ENCODE assay signal across 15 mouse cellular contexts in the genomic region with DNA sequence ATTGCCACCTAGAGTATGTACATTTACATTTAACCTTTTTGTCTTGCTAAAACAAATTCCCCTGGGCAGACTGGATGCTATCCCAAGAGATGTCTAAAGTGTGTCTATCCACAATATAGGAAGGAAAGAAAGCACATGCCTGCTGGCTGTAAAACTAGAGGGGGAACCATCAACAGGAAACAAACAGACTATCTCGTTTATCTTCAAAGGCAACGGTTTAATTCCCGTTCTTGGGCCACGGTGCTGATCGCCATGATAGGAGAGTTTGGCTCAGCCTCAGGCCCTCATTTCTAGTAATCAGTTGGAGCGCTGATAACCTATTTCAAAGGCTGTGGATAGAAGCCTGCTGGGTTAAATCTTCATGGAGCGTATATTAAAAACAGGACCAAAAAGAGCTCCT.
"Had no signal": no experiment of that assay in that cellular context is flagged by ENCODE, and none has a peak within 500 bp of the region (broad histone marks: within the 10 kb centered on the region; RNA-seq: fewer than 3 reads in every experiment).

No protein-coding gene starts in this region.

- H3K4me2 ChIP-seq: lung, embryonic 14.5 days; midbrain, embryonic 11.5 days; midbrain, embryonic 13.5 days; midbrain, embryonic 15.5 days; neural tube, embryonic 12.5 days; stomach, embryonic 15.5 days had no signal

- H3K27ac ChIP-seq: macrophage; midbrain, embryonic 13.5 days; midbrain, embryonic 15.5 days; neural tube, embryonic 12.5 days; stomach, embryonic 15.5 days; stomach, postnatal 0 days had no signal

- H3K36me3 ChIP-seq: midbrain, embryonic 15.5 days; neural tube, embryonic 12.5 days had no signal

- ATAC-seq: midbrain, embryonic 13.5 days; midbrain, embryonic 15.5 days had no signal

- H3K9ac ChIP-seq: lung, embryonic 14.5 days; midbrain, embryonic 13.5 days; midbrain, embryonic 15.5 days; neural tube, embryonic 12.5 days; stomach, embryonic 15.5 days had no signal

- H3K4me1 ChIP-seq: stomach, embryonic 15.5 days had no signal

- H3K9me3 ChIP-seq: midbrain, embryonic 13.5 days; midbrain, embryonic 15.5 days; neural tube, embryonic 12.5 days; stomach, embryonic 15.5 days had no signal

- DNase-seq: lung, adult 18-20 months; lung, embryonic 14.5 days; lung, postnatal 14 days; lung, postnatal 36 days; right cerebral cortex, postnatal 14 days; thymus, adult 2 months; thymus, postnatal 25 days; thymus, postnatal 4 days had no signal

- H3K4me3 ChIP-seq: midbrain, embryonic 13.5 days; midbrain, embryonic 15.5 days; neural tube, embryonic 12.5 days; stomach, embryonic 15.5 days had no signal

- H3K27me3 ChIP-seq: midbrain, embryonic 13.5 days; midbrain, embryonic 15.5 days; neural tube, embryonic 12.5 days; stomach, embryonic 15.5 days had no signal
